Mouse (Mus musculus) megakaryocyte, adult 5-6 weeks (primary cell): ENCODE measurements around the gene Myadm. TPM values are rescaled to one million over a fixed set of nuclear protein-coding genes. Genes with fewer than 3 reads are reported as not detected.
"Not testable (repeated sequence)": the region's sequence is repeated elsewhere in the genome, so short reads cannot be mapped to it uniquely, and the experiment has no call there.

ENCODE experiments used
- ATAC-seq: 2 replicates; pipeline ENCODE4 v1.8.0; 2016; ENCODE audit warnings: mild to moderate bottlenecking, inconsistent platforms; ENCODE audit not compliant: poor library complexity, severe bottlenecking
- total RNA-seq, 2 experiments: library from RNA; stranded (forward) in 1 of 2; stranded (reverse) in 1 of 2; fragments of 153-499, 151-499 nt in 1 of 2; fragments of 221-1000, 200-1000 nt in 1 of 2; gene quantifications; 2 replicates each; pipeline versions ENCODE4 v1.2.3 to v1.2.4; 2015 to 2017

The Myadm gene
- total RNA-seq (2015) (246 and 261 TPM in 2 replicates), total RNA-seq (2017) (75.7 and 78.5 TPM in 2 replicates)

GRCm38 (mm10) chr7:3288976-3289970 lies at the start of gene Myadm, which contains the start of gene Prkcg:
Myadm (plus strand) TSS chr7:3289080.
Prkcg (plus strand) TSS chr7:3289179.
- ATAC-seq: peak; percentile 59

- ATAC-seq: no peak
Observed at GRCm38 (mm10) chr7:3239193-3239592, 49.7 kb upstream of the Myadm start.

GRCm38 (mm10) chr7:3260701-3261100 lies 28.2 kb upstream of the Myadm start:
- ATAC-seq: no peak

GRCm38 (mm10) chr7:3261446-3261845 lies 27.4 kb upstream of the Myadm start:
- ATAC-seq: no peak

GRCm38 (mm10) chr7:3262789-3263188 lies 26.1 kb upstream of the Myadm start:
- 0 out of 2 replicates have a peak, but pooled peaks have one; percentile 51 for ATAC-seq

GRCm38 (mm10) chr7:3264390-3265022 lies 24.4 kb upstream of the Myadm start:
- peak; percentile 38; the same call in 1 of the 2 replicates for ATAC-seq

- ATAC-seq: no peak
Observed at GRCm38 (mm10) chr7:3265311-3265710, 23.6 kb upstream of the Myadm start.

- ATAC-seq: no peak
Observed at GRCm38 (mm10) chr7:3267261-3267660, 21.6 kb upstream of the Myadm start.

GRCm38 (mm10) chr7:3267888-3268287 lies 21.0 kb upstream of the Myadm start:
- no peak for ATAC-seq

- no peak for ATAC-seq
Observed at GRCm38 (mm10) chr7:3268291-3268690, 20.6 kb upstream of the Myadm start.

GRCm38 (mm10) chr7:3272206-3272605 lies 16.7 kb upstream of the Myadm start:
- peak; percentile 41 for ATAC-seq

GRCm38 (mm10) chr7:3275455-3276170 lies 13.3 kb upstream of the Myadm start:
- ATAC-seq: peak; percentile 85

- ATAC-seq: not testable (repeated sequence)
Observed at GRCm38 (mm10) chr7:3276781-3277180, 12.1 kb upstream of the Myadm start.

- ATAC-seq: no peak
Observed at GRCm38 (mm10) chr7:3280080-3280653, 8.7 kb upstream of the Myadm start.

GRCm38 (mm10) chr7:3280654-3281153 lies 8.2 kb upstream of the Myadm start:
- no peak for ATAC-seq

GRCm38 (mm10) chr7:3281741-3282140 lies 7.1 kb upstream of the Myadm start:
- no peak for ATAC-seq

GRCm38 (mm10) chr7:3283081-3283875 lies 5.6 kb upstream of the Myadm start:
- ATAC-seq: no peak

GRCm38 (mm10) chr7:3284604-3285003 lies 4.3 kb upstream of the Myadm start:
- ATAC-seq: no peak

- ATAC-seq: no peak
Observed at GRCm38 (mm10) chr7:3286036-3286435, 2.8 kb upstream of the Myadm start.

GRCm38 (mm10) chr7:3287186-3287585 lies 1.7 kb upstream of the Myadm start:
- ATAC-seq: no peak
